Comparison of ENCODE assay signal across 8 mouse cellular contexts in the genomic region with DNA sequence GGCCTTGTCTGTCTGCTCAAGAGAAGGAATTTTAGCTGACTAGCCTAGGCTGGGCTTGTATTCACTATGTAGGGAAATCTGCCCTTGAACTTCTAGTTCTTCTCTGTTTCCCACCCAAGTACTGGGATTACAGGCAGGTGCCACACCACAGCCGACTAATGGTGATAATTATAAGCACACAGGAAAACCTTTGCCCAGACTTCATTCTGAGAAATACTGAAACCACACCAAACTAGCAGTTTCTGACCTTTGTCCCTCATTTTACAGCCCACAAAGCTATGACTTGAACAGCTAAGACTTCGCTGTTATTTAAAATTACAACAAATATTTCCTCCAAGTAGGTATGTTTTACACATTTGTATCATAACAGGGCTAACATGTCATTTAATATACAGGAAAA.
DNase-seq lines count a peak whose midpoint lies in the region; ATAC-seq lines count a peak whose summit lies in the region.

No protein-coding gene starts in this region.

- no peaks in the 10 kb centered on the region for H3K27me3 ChIP-seq in embryonic facial prominence, embryonic 10.5 days (replicated peaks; ENCODE audit: low read depth, poor library complexity, severe bottlenecking)
- H3K27me3 ChIP-seq in intestine, embryonic 15.5 days (replicated peaks), result no peaks in the 10 kb centered on the region
- H3K27me3 ChIP-seq in midbrain, embryonic 11.5 days (ENCODE audit: control insufficient read depth, insufficient read depth, low read length), result no peaks in the 10 kb centered on the region

- H3K27ac ChIP-seq in embryonic facial prominence, embryonic 10.5 days (replicated peaks), result peak overlapping the region; percentile 97; the same call in 1 of the 2 replicates
- peak overlapping the region; percentile 95 for H3K27ac ChIP-seq in intestine, embryonic 15.5 days
- H3K27ac ChIP-seq in midbrain, embryonic 11.5 days (ENCODE audit: low read depth, low read length), result no peak overlapping the region

- no peaks in the 10 kb centered on the region for H3K36me3 ChIP-seq in embryonic facial prominence, embryonic 10.5 days (replicated peaks)
- H3K36me3 ChIP-seq in intestine, embryonic 15.5 days, result no peaks in the 10 kb centered on the region
- no peaks in the 10 kb centered on the region for H3K36me3 ChIP-seq in midbrain, embryonic 11.5 days (ENCODE audit: control insufficient read depth, insufficient read depth, low read length)

- peak; percentile 20 for DNase-seq in kidney, adult 11 months
- no peak for DNase-seq in kidney, adult 18-20 months
- DNase-seq in embryonic facial prominence, embryonic 10.5 days (ENCODE audit: low spot score), result no peak
- DNase-seq in midbrain, embryonic 11.5 days (ENCODE audit: low spot score, missing footprints), result no peak
- no peak for DNase-seq in cerebellum, adult 9-10 months
- DNase-seq in thymus, postnatal 10 days (ENCODE audit: low spot score in 2 of 2), result no peak

- H3K9ac ChIP-seq in intestine, embryonic 15.5 days, result peak overlapping the region; percentile 75; the same call in 1 of the 2 replicates
- peak overlapping the region; percentile 87; the same call in 1 of the 2 replicates for H3K9ac ChIP-seq in midbrain, embryonic 11.5 days (ENCODE audit: low read length)

- H3K4me1 ChIP-seq in embryonic facial prominence, embryonic 10.5 days, result peaks cover 10% of the 10 kb centered on the region
- H3K4me1 ChIP-seq in intestine, embryonic 15.5 days (replicated peaks), result 0 out of 2 replicates have a peak, but pooled peaks cover 6% of the 10 kb centered on the region
- H3K4me1 ChIP-seq in midbrain, embryonic 11.5 days (ENCODE audit: control insufficient read depth, insufficient read depth, low read length), result peaks cover 6% of the 10 kb centered on the region

- H3K4me2 ChIP-seq in intestine, embryonic 15.5 days (replicated peaks), result peak overlapping the region; percentile 82
- H3K4me2 ChIP-seq in midbrain, embryonic 11.5 days, result peak overlapping the region; percentile 83

- peak overlapping the region; percentile 71 for H3K4me3 ChIP-seq in embryonic facial prominence, embryonic 10.5 days
- H3K4me3 ChIP-seq in intestine, embryonic 15.5 days (replicated peaks), result peak overlapping the region; percentile 74
- peak overlapping the region; percentile 82 for H3K4me3 ChIP-seq in midbrain, embryonic 11.5 days (ENCODE audit: low read depth, low read length)

- ATAC-seq in intestine, embryonic 15.5 days, result peak; percentile 50
- ATAC-seq in midbrain, embryonic 11.5 days (ENCODE audit: low FRiP score), result no peak
- ATAC-seq in CD4-positive, CD25-positive, alpha-beta regulatory T cell, adult 4 months, result no peak

- WGBS in embryonic facial prominence, embryonic 10.5 days, result 24% methylated on average over 2 of the region's 2 CpGs
- WGBS in intestine, embryonic 15.5 days, result 18% methylated on average over 2 of the region's 2 CpGs
- WGBS in midbrain, embryonic 11.5 days, result 28% methylated on average over 2 of the region's 2 CpGs

- peaks cover 6% of the 10 kb centered on the region; the same call in 1 of the 2 replicates for H3K9me3 ChIP-seq in embryonic facial prominence, embryonic 10.5 days
- H3K9me3 ChIP-seq in intestine, embryonic 15.5 days, result no peaks in the 10 kb centered on the region
- no peaks in the 10 kb centered on the region for H3K9me3 ChIP-seq in midbrain, embryonic 11.5 days (ENCODE audit: control insufficient read depth, low read length)
